24 mouse cellular contexts compared by ENCODE assay signal in genomic region chr2:167365063-167365462, GRCm38 (mm10). TPM values are rescaled to one million over a fixed set of nuclear protein-coding genes. Genes with fewer than 3 reads are reported as not detected.
A peak's percentile ranks its signal among the peaks of the same experiment; 100 is the strongest.
DNase-seq lines count a peak whose midpoint lies in the region; ATAC-seq and TF ChIP-seq lines count a peak whose summit lies in the region.
"Had no signal": no experiment of that assay in that cellular context is flagged by ENCODE, and none has a peak within 500 bp of the region (broad histone marks: within the 10 kb centered on the region; RNA-seq: fewer than 3 reads in every experiment).

No protein-coding gene starts in this region.

- H3K4me3 ChIP-seq in liver, embryonic 14.5 days (ENCODE audit: insufficient read depth in 1 of 2, low read depth in 2 of 2, low read length in 2 of 2) = no peak overlapping the region
- H3K4me3 ChIP-seq: forebrain, embryonic 10.5 days; hindbrain, embryonic 12.5 days; limb, embryonic 10.5 days; megakaryocyte, embryonic 14.5 days; midbrain, embryonic 15.5 days had no signal

- H3K4me2 ChIP-seq in liver, embryonic 14.5 days (ENCODE audit: low read depth) = no peak overlapping the region
- H3K4me2 ChIP-seq: heart, embryonic 11.5 days; hindbrain, embryonic 12.5 days; liver, embryonic 11.5 days; midbrain, embryonic 15.5 days had no signal

- no peak for TF ChIP-seq EP300 in liver, embryonic 14.5 days (IDR thresholded peaks at IDR 0.05; ENCODE audit: low read depth)

- no peak for ATAC-seq in CD4-positive, CD25-positive, alpha-beta regulatory T cell, adult 4 months
- no peak for ATAC-seq in liver, embryonic 14.5 days (ENCODE audit: insufficient read depth)
- ATAC-seq: forebrain, postnatal 0 days; intestine, embryonic 16.5 days; midbrain, embryonic 15.5 days; Patski had no signal

- H3K4me1 ChIP-seq in liver, embryonic 14.5 days (replicated peaks; ENCODE audit: control insufficient read depth in 2 of 2, insufficient read depth in 2 of 2, low read length in 1 of 2) = peaks cover 0 to 7% of the 10 kb centered on the region in 2 experiments; a peak in 2 of 4 replicates
- H3K4me1 ChIP-seq: hindbrain, embryonic 12.5 days; midbrain, embryonic 15.5 days had no signal

- TF ChIP-seq CTCF in liver, embryonic 14.5 days (IDR thresholded peaks at IDR 0.05; ENCODE audit: low read depth) = peak; percentile 58

- H3K27me3 ChIP-seq in liver, embryonic 14.5 days (ENCODE audit: control insufficient read depth, insufficient read depth, low read length) = no peaks in the 10 kb centered on the region; the same call in 1 of the 2 replicates
- H3K27me3 ChIP-seq: hindbrain, embryonic 12.5 days; midbrain, embryonic 15.5 days; Patski had no signal

- peaks cover 2% of the 10 kb centered on the region; the same call in 1 of the 2 replicates for H3K9me3 ChIP-seq in liver, embryonic 14.5 days (ENCODE audit: control insufficient read depth, low read length)
- H3K9me3 ChIP-seq: hindbrain, embryonic 12.5 days; limb, embryonic 10.5 days; midbrain, embryonic 15.5 days had no signal

- H3K27ac ChIP-seq in liver, embryonic 14.5 days = no peak overlapping the region
- H3K27ac ChIP-seq: forebrain, embryonic 10.5 days; hindbrain, embryonic 12.5 days; limb, embryonic 10.5 days; midbrain, embryonic 15.5 days had no signal

- no peak overlapping the region for H3K9ac ChIP-seq in liver, embryonic 14.5 days (replicated peaks)
- H3K9ac ChIP-seq: forebrain, postnatal 0 days; hindbrain, embryonic 12.5 days; midbrain, embryonic 15.5 days had no signal

- H3K36me3 ChIP-seq in liver, embryonic 14.5 days (replicated peaks; ENCODE audit: control insufficient read depth, insufficient read depth, low read depth) = no peaks in the 10 kb centered on the region
- H3K36me3 ChIP-seq: forebrain, embryonic 10.5 days; hindbrain, embryonic 12.5 days; limb, embryonic 10.5 days; midbrain, embryonic 15.5 days had no signal

- peak; percentile 49 for DNase-seq in CD4-positive, CD25-positive, alpha-beta regulatory T cell, adult 2 months (ENCODE audit: low read depth, low spot score)
- no peak for DNase-seq in liver, embryonic 14.5 days (ENCODE audit: low read depth in 3 of 3, low spot score in 3 of 3)
- no peak for DNase-seq in liver
- peak; percentile 37 for DNase-seq in CD4-positive helper T cell, adult 2 months (ENCODE audit: low read depth, low spot score)
- peak; percentile 72 for DNase-seq in ZHBTc4 (ENCODE audit: low read depth, low spot score)
- no peak for DNase-seq in spleen, postnatal 14 days (ENCODE audit: low spot score in 2 of 2)
- no peak for DNase-seq in kidney, postnatal 36 days
- DNase-seq: adrenal gland, postnatal 25 days; cerebellum, adult 18-20 months; cerebellum, postnatal 36 days; forebrain, postnatal 0 days; heart, postnatal 14 days; kidney, postnatal 10 days; thymus, postnatal 25 days had no signal

- 86% methylated on average over 2 of the region's 2 CpGs for WGBS in liver, embryonic 14.5 days (ENCODE audit: insufficient replicate concordance)

RNA-seq across cellular contexts. Expression of gene B4galt5, which starts 16.1 kb away (rescaled TPM):
- polyA plus RNA-seq in CD4-positive, CD25-positive, alpha-beta regulatory T cell, adult 4 months (2017; shearing (Covaris generic)) = 1 to 10 TPM; 6.3 to 9.4 TPM
- polyA plus RNA-seq in liver, embryonic 14.5 days (2012; rRNA removed) = 2.3 TPM in 2 replicates
- polyA plus RNA-seq in liver, embryonic 14.5 days (2014; fragmentation: Nextera tagmentation; extraction: Ambion mirVana) = 2.3 and 2.7 TPM in 2 replicates

RNA-seq across cellular contexts. Expression of gene Slc9a8, which starts 56.4 kb away (rescaled TPM):
- 10 to 100 TPM; 42.4 to 75.1 TPM for polyA plus RNA-seq in CD4-positive, CD25-positive, alpha-beta regulatory T cell, adult 4 months (2017; shearing (Covaris generic))
- polyA plus RNA-seq in liver, embryonic 14.5 days (2012; rRNA removed) = 13.9 and 18.1 TPM in 2 replicates
- 8.7 and 9.1 TPM in 2 replicates for polyA plus RNA-seq in liver, embryonic 14.5 days (2014; fragmentation: Nextera tagmentation; extraction: Ambion mirVana)

Comparison
In these comparisons a context has a peak if more than half of its experiments do, and no peak if none do; other contexts are left out.
1. DNase-seq: peak in CD4-positive, CD25-positive, alpha-beta regulatory T cell, adult 2 months (single experiment), CD4-positive helper T cell, adult 2 months (single experiment) and ZHBTc4 (single experiment); none in liver, embryonic 14.5 days (0 of 3), liver (single experiment), spleen, postnatal 14 days (0 of 2) and kidney, postnatal 36 days (0 of 2).